Mouse (Mus musculus) heart, postnatal 10 days (tissue): Measurements from ENCODE around the gene Numa1. TPM values are rescaled to one million over a fixed set of nuclear protein-coding genes. Genes with fewer than 3 reads are reported as not detected.
A peak's percentile ranks its signal among the peaks of the same experiment; 100 is the strongest.
"Not testable (repeated sequence)": the region's sequence is repeated elsewhere in the genome, so short reads cannot be mapped to it uniquely, and the experiment has no call there.

ENCODE experiments used
- DNase-seq, 2 experiments: peaks; one replicate each; pipeline ENCODE4 v3.0.0; 2021
- intact Hi-C: fragments of 180-260 bp; cut with DNase I; formaldehyde crosslinking; loops from one replicate; pipeline ENCODE4 v1.15.1; 2025
- total RNA-seq, 2 experiments: library from RNA; stranded (reverse); gene quantifications; 2 replicates each; pipeline ENCODE4 v1.2.3; 2021

Gene Numa1
- total RNA-seq, result 100 to 1,000 TPM in 1 of 2 experiments, 10 to 100 TPM in 1; 97.4 to 113 TPM

DNA sequence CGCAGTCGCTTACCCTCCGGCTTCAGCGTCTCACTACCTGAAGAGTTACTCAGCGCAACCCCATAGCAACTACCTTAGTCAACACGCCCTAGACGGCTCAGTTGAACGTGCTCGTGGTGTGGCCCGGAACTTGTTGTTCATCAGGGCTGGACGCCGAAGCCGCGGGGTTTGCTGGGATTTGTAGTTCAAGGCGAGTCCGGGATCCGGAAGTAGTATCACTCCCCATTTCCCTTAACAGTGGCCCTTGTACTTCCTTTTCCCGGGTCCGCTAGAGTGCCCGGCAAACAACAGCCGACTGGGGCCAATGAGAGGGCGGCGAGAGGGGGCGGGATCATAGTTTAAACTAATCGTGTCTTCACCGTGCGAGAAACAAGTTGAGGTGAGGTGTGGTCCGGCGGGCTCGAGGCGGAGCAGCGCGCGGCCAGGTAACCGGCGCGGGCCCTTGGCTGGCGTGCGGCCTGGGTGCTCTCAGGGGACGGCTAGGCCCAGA lies at the start of gene Numa1, which contains the start of gene Lrrc51:
TSS of gene Numa1 (plus strand) at position 361 of the 490 bp plus-strand sequence.
TSS of gene Lrrc51 (minus strand) at position 145 of the 490 bp plus-strand sequence.
- intact Hi-C loops, result loop anchor here (2.0 to 5.0 kb wide), 3 partner anchors 27 to 129 kb away; partner anchors contain the start of gene Tomt
- peak; percentile 98 to 99 for DNase-seq

DNA sequence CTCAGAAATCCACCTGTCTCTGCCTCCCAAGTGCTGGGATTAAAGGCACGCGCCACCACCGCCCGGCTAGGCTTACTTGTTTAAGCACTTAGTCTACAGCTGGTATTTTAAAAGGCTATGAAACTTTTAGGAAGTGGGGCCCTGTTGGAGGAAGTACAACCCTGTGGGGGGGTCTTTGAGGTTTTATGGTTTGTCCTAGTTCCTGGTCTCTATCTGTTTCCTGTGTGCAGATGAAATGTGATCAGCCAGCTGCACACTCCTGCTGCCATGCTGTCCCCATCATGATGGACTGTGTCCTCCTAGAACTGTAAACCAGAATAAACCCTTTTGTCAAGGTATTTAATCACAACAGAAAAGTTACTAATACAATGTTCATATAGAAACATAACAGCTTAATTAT lies 49.8 kb upstream of the Numa1 start:
- intact Hi-C loops, result no loop called here

DNA sequence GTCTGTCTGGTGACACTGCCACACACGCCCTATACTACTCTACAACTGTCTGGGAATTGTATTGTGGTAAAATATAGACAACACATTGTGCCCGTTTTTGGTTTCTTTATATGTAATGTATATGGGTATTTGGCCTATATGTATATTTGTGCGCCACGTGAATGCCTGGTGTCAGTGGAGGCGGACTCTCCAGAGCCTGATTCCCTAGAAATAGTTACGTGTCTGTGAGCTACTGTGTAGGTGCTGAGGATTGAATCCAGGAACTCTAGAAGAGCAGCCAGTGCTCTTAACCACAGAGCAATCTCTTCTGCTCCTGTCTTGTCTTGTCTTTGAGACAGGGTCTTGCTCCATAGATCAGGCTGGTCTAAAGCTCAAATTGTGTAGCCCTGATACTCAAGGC lies 47.6 kb upstream of the Numa1 start:
- DNase-seq, result no peak
- intact Hi-C loops, result no loop called here

More for the DNA sequence above, 49.8 kb upstream of the Numa1 start:
- no peak for DNase-seq

DNA sequence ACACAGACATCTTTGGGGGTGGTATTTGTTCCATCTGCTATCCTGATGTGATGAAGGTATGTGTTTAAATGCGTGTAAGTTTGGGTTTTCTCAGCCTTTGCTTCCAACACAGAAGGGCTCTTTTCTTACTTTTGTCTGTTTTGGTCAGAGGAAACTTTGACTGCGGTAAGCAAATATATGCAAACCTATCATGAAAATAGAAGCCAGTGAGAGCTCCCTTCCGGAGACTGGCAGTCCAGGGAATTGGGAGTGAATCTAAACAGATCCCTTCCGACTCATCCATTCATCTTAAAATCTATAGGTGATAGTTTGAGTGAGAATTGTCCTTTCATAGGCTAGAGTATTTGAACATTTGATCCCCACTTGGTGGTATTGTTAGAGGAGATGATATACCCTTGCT lies 45.5 kb upstream of the Numa1 start:
- intact Hi-C loops, result no loop called here
- no peak for DNase-seq

DNA sequence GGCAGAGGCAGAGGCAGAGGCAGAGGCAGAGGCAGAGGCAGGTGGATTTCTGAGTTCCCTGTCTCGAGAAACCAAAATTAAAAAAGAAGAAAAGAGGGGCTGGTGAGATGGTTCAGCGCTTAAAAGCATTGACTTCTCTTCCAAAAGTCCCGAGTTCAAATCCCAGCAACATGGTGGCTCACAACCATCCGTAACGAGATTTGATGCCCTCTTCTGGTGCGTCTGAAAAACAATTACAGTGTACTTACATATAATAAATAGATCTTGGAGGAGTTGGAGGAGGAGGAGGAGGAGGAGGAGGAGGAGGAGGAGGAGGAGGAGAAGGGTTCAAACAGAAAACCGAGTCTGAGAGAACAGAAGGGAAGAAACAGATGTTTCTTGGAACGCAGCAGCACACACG lies 38.2 kb upstream of the Numa1 start:
- intact Hi-C loops, result loop anchor here (2.0 to 5.0 kb wide), 2 partner anchors 57 to 218 kb away; partner anchors contain the start of gene Inppl1

DNA sequence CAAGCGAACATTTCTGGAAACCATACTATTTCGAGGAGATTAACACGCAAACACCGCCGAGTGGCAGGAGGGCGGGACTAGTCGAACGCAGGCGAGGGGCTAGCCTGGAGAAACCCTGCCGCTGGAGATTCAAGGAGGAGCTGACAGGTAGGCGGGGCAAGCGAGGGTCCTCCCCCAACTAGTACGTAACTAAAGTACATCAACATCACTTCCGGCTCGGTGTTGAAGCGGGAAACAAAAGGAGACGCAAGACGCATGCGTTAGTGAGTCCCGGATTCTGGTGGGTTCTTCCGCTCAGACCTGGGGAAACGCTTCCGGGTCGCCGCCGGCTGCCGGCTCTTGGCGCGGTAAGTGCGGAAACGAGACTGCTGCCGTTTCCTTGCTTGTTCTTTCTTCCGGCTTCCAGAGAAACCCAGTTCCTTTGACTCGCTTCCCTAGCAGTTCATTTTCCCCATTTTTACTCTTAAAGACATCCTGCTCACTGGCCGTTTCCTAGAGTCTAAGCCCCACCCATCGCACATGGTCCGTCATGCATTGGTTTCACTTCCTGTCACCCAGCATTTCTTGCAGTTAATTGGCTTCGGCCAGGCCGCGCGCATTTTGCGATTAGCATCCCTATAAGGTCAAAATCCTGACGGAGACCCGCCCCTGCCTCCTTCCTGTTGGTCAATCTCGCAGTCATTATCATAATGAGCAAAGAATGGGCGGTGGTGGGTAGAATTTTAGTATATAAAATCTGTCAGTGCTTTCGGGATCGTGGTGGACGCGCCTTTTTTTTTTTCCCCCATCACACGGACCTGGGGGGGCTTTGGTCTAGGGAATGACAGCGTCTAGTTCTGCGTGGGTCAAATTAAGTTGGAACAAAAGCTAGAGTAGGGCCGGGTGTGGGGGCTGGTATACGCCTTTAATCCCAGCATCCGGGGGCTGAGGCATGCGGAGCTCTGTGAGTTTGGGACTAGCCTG lies 37.5 kb upstream of the Numa1 start:
- DNase-seq, result peak; percentile 98
- intact Hi-C loops, result loop anchor here (5.0 kb wide), 1 partner anchor 219 kb away; no protein-coding TSS in a partner anchor

More for the DNA sequence above, 38.2 kb upstream of the Numa1 start:
- DNase-seq, result no peak

DNA sequence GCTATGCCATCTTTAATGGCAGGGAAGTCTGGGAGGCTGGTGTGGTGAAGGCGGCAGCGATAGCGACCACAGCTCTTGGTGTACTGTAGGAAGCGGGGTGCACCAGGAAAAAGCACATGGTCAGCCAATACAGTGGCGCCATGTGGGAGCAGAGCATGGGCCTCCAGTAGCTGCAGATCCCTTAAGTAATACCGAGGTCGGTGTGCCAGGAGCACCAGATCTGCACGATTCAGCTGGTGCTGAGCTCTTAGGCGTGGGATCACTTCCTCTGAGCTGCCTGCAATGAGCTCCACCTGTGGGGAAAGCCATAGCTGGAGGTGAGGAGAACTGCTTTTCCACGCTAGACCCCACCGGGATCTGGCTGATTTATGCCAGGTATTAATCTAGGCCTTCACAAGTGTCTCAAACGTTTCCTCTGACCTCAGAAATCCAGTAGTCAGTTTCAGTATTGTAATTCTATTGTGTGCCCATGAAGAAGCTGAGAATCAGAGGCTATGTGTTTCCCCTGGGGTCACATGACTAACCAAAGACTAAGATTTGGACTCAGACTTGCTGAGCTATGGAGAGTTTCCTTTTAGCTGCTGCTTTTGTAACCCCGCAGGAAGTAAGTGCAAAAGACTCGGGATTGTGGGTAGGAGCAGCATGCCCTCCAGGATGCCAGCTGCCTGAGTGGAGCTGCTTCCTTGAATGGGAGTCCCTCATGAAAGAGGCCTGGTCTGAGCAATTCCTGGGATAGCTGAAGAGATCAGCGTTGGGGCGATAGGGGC lies 33.4 kb upstream of the Numa1 start:
- intact Hi-C loops, result no loop called here
- no peak for DNase-seq

DNA sequence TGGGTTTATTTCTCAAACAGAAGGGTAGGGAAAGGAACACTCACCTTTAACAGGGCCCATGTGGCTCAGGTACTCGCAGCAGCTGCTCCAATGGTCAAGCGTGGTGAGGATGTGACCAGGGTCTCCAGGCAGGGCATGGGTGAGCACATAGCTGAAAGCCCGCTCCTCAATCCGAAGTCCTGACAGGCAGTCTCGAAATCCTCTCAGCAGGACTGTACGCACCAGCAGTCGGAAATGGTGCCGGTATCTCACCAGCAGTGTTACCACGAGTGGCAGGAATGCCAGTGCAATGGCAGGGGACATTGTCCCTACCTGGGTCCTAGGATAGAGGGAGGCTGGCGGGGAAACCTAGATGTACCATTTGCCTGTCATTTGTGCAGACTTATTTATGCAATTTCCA lies 31.9 kb upstream of the Numa1 start:
- intact Hi-C loops, result no loop called here
- no peak for DNase-seq

DNA sequence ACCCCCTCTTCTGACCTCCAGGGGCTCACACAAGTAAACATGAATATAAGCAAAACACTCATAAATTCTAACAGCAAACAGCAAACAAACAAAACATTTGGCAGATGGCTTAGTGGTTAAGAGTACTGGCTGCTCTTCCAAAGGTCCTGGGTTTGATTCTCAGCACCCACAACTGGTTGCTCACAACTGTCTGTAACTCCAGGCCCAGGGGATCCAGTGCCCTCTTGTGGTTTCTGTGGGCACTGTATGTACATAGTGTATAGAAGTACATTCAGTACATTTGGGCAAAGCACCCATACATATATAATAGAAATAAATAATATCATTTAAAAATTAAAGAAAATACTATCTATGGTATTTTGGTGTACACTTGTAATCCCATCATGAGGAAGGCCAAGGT lies 31.1 kb upstream of the Numa1 start:
- no peak for DNase-seq
- intact Hi-C loops, result no loop called here

DNA sequence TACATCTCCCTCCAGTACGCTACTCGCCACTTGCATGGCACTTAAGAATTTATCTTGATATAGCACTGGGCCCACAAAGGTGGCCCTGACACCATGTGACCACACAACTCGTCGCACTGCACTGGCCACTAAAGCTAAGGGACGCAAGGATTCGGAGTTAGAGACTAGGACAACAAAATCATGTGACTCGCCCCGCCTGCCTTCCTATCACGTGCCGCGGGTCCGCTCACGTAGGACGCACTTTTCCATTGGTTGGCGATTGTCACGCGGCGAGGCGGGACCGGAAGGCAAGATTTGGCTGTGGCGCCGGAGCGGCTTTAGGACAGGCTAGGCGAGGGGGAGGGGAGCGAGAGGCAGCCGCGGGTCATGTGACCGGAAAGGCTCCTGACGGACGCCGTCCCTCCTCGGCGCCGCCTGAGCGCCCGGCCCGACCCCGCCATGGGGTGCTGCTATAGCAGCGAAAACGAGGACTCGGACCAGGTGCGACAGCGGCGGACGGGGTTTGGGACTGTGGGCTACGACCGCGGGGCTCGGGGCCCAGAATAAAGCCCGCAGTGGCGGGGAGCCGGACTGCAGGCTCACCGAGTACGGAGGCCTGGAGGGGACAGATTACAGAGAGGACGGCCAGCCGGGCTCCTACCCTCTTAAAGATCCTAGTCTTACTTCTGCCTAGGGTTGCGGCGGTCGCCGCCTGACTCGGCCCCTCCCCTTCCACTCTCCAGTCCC lies 28.2 kb upstream of the Numa1 start, which contains the start of gene Lamtor1:
TSS of gene Lamtor1 (plus strand) at position 344 of the 726 bp plus-strand sequence.
- intact Hi-C loops, result loop anchor here (2.0 to 5.0 kb wide), 2 partner anchors 27 to 67 kb away; partner anchors contain the start of gene Lrrc51
- DNase-seq, result peak; percentile 100

DNA sequence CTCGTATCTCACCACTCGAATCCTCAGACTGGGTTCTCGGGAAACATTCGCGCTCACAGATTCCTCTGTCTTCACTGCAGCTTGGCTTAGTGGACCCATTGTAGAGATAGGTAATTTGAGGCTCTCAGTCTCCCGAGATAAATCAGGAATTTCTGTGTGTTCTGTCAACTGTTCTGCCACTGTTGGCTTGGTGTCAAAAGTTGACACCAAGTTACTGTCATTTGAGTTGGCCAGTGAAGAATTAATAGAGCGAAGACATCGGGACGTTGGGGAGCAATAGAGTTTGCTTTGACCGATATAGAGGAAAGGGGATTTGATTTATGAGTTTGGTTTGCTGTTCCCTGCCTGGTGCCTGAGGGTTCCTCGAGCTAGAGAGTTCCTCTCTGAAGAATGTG lies 27.6 kb upstream of the Numa1 start, which contains the start of gene Tomt:
TSS of gene Tomt (minus strand) at position 73 of the 395 bp plus-strand sequence.
- DNase-seq, result no peak
- intact Hi-C loops, result loop anchor here (2.0 to 5.0 kb wide), 2 partner anchors 27 to 66 kb away; partner anchors contain the start of gene Lrrc51

DNA sequence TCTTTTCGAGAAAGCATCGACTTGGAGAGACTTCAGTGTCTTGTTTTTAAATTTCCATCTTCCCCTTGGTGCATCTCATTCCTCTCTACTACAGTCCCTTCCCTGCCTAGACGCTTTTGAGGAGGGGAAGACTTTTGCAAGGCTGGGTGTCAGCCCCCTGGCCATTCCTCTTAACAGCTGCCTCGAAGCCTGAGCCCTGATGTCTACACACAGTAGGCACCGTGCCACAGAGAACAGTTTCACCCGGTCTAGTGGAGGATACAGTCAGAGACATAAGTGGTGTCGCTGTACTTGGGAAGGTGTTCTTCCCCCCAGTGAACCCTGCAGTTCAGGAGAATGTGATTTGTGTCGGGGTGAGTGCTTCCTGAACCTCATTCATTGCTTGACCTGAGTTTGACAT lies 27.2 kb upstream of the Numa1 start:
- peak in 1 of 2 experiments; percentile 34 for DNase-seq
- intact Hi-C loops, result loop anchor here (2.0 to 5.0 kb wide), 2 partner anchors 26 to 66 kb away; partner anchors contain the start of gene Lrrc51

DNA sequence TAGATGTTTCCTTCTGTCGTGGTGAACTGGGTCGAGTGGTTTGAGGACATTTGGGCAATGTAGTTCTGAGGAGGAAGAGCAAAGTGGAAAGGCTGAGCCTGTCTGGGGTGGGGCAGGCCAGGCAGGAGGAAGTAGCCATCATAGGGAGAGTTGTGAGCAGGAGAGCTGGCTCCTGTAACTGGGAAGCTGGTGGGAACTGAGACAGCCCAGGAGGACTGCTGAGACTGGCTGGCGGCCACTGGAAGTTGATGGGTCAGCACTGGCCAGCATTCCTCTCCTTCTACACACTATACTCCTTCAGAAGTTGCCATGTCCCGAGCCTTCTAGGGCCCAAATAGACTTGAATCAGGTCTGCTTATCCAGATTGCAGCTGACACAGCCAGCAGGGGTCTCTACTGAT lies 25.5 kb upstream of the Numa1 start:
- peak; percentile 38 to 39 for DNase-seq
- intact Hi-C loops, result loop anchor here (5.0 kb wide), 1 partner anchor 64 kb away; no protein-coding TSS in a partner anchor

DNA sequence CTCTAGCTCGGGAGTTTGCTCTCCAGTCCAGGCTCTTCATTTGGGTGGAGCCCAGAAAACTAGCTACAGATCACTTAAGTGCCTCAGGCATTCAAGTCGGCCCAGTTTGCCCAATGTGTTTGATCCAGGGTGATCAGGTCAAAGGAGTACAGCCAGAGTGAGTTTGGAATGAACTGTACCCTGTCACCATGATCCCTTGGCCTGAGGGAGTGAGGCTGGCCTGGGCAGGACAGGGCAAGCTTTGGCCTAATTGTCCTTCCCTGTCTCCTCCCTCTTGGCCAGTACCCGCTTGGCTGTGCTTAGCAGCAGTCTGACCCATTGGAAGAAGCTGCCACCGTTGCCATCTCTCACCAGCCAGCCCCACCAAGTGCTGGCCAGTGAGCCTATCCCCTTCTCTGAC lies 23.8 kb upstream of the Numa1 start:
- no peak for DNase-seq
- intact Hi-C loops, result no loop called here

DNA sequence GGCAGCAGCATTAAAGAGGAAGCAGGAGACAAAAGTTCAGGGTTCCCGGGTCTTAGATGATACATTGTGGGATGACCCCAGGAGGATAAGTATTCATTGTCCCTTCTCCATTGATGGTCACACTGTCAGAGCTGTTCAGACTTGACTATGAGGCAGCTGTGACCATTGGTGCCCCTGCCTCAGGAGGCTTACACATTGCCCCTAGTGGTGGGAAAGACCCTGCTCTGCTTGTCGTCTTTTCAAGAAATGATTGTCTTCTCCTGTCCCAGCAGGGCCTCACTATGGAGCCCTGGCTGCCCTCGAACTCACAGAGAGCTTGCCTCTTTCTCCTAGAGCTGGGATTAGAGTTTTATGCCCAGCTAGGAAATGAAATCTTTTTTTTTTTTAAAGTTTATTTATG lies 21.9 kb upstream of the Numa1 start:
- DNase-seq, result no peak
- intact Hi-C loops, result no loop called here

DNA sequence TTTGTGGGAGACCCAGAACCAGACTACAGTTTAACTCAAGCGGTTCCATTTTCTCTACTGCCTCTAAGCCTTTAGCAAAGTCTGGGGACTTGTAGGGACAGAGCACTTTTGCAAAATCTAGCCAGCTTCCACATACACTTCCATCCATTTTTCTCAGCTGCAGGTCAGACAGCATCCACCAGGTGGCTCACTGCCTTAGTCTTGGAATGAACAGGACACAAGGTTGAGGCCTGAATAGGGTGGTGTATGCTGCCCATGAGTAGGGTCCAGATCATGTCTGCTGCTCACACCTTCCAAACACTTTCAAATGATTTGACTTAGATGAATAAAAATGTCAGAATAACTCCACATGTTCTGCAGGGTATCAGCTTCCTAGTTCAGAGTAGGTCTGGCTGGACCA lies 15.8 kb upstream of the Numa1 start:
- peak; percentile 74 to 79 for DNase-seq
- intact Hi-C loops, result loop anchor here (2.0 kb wide), 1 partner anchor 161 kb away; no protein-coding TSS in a partner anchor

DNA sequence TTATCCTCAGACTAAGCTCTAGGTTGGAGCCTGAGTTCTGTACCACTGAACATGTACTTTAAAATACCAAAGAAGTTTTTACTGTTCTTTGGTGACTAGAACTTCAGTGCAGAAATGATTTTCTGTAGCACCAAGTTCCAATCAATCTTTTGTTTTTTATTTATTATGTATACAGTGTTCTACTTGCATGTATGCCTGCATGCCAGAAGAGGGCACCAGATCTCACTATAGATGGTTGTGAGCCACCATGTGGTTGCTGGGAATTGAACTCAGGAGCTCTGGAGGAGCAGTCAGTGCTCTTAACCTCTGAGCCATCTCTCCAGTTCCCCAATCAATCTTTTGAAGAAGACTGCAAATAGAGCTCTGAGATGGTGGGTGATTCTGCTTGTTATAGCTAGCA lies 8.0 kb upstream of the Numa1 start:
- DNase-seq, intact Hi-C loops: not testable (repeated sequence)

DNA sequence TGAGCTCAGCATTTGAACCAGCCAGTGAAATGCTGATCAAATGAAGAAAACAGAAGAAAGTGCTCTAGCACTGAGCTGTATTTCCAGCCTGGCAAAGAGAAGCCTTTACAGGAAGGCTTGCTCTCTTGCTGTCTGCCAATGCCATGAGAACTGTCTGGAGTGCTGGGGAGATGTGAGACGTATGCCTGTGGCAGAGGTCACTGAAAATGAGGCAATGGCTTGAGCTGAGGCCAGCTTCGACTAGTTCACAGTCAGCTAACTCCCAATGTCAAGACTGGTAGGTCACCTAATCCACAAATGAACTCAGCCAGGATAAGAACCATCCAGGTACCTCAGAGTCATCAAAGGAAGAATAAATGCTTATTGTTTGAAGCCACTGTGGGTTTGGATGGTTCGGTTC lies 5.8 kb upstream of the Numa1 start:
- DNase-seq, result no peak
- intact Hi-C loops, result no loop called here

DNA sequence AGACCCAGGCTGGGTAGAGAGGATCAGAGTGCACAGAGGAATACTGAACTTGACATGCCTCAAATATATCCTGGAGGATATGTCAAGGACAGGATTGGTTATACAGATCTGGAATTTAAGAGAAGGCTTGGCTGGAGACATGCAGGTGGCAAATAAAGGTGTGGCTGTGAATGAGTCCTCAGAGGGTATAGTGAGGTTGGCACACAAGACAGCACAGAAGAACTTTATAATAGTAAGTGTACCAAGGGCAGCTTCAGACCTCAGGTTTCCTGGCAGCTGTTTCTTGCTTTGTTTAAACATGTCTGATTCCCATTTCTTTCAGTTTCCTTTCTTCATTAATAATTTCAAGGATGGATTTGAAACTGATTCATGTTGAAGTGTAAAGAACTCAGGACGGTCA lies 1.4 kb upstream of the Numa1 start:
- intact Hi-C loops, result loop anchor here (2.0 to 5.0 kb wide), 2 partner anchors 26 to 130 kb away; partner anchors contain the start of gene Tomt
- no peak for DNase-seq

DNA sequence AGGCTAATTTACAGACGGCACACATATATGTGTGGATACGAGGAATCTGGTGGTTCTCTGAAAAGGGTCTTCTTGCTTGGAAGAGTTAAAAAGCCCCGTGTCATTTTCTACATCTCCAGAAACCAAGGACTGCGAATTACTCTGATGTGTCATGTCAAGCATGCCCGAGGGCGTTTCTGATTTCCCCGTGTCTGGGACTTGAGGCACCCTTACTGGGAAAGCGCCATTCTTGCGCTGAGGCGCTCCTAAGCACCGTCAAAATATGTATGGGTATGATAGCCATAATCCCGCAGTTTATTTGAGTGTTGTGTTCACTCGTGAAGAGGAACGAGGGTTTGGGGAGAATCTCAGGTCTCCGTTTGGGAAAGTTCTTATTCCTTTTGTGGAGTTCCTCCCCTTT lies 611 bp upstream of the Numa1 start:
- no peak for DNase-seq
- intact Hi-C loops, result loop anchor here (2.0 to 5.0 kb wide), 2 partner anchors 26 to 129 kb away; partner anchors contain the start of gene Tomt
